Mouse (Mus musculus) CH12.LX (cell line): ENCODE measurements around the gene Plcb3. TPM values are rescaled to one million over a fixed set of nuclear protein-coding genes. Genes with fewer than 3 reads are reported as not detected.

ENCODE experiments used
- DNase-seq: peaks from one replicate; pipeline ENCODE4 v3.0.0-alpha.2; 2013; ENCODE audit errors: extremely low read depth
- H3K27ac ChIP-seq: 2 replicates; pipeline ENCODE4 v1.5.1; 2012; ENCODE audit warnings: low read depth, mild to moderate bottlenecking, control low read depth, moderate library complexity; ENCODE audit not compliant: insufficient read depth
- H3K27me3 ChIP-seq: replicated peaks from 2 replicates; pipeline ENCODE3; 2012; ENCODE audit warnings: inconsistent platforms
- H3K36me3 ChIP-seq, 2 experiments: replicated peaks in 1 of 2; 2 replicates each; pipeline versions ENCODE3 to v1.6.1; 2012; ENCODE audit warnings: inconsistent platforms in 1 of 2, low read length in 1 of 2, mild to moderate bottlenecking in 1 of 2, mixed read lengths in 1 of 2, moderate library complexity in 1 of 2; ENCODE audit not compliant: control insufficient read depth in 1 of 2, insufficient read depth in 1 of 2
- H3K4me1 ChIP-seq, 2 experiments: 2 replicates each; pipeline ENCODE4 v1.6.1; 2012; ENCODE audit warnings: inconsistent platforms in 1 of 2, moderate library complexity in 1 of 2; ENCODE audit not compliant: insufficient read depth in 2 of 2, control insufficient read depth in 1 of 2
- H3K4me2 ChIP-seq: 2 replicates; pipeline ENCODE4 v1.6.1; 2012; ENCODE audit warnings: low read depth, mild to moderate bottlenecking, control low read depth; ENCODE audit not compliant: poor library complexity, insufficient read depth, severe bottlenecking
- H3K4me3 ChIP-seq, 3 experiments: fragments of 150-350 bp in 1 of 3; sonication (generic) in 1 of 3; replicated peaks in 1 of 3; 2 replicates each; pipeline versions ENCODE3 to v1.5.1; 2011 to 2012; ENCODE audit warnings: low read depth in 2 of 3, low read length in 2 of 3, mild to moderate bottlenecking in 2 of 3, moderate library complexity in 2 of 3, control low read depth in 1 of 3, improper control_type of control experiment in 1 of 3, inconsistent platforms in 1 of 3, mixed read lengths in 1 of 3; ENCODE audit not compliant: poor library complexity in 1 of 3
- H3K79me2 ChIP-seq: replicated peaks from 2 replicates; pipeline ENCODE4 v1.6.1; 2012; ENCODE audit warnings: mild to moderate bottlenecking, moderate library complexity; ENCODE audit not compliant: control insufficient read depth, poor library complexity, insufficient read depth, severe bottlenecking; ENCODE audit errors: extremely low read depth
- H3K9ac ChIP-seq: 2 replicates; pipeline ENCODE4 v1.6.1; 2012; ENCODE audit warnings: low read depth, mild to moderate bottlenecking, control low read depth, moderate library complexity; ENCODE audit not compliant: insufficient read depth
- H3K9me3 ChIP-seq: replicated peaks from 2 replicates; pipeline ENCODE3; 2012; ENCODE audit warnings: low read length, inconsistent platforms, mixed read lengths
- BHLHE40 ChIP-seq: IDR thresholded peaks from 2 replicates; pipeline ENCODE4 v1.6.1; 2011; ENCODE audit warnings: mild to moderate bottlenecking, low read depth, low read length, improper control_type of control experiment
- CHD1 ChIP-seq: IDR thresholded peaks from 2 replicates; pipeline ENCODE4 v1.6.1; 2012; ENCODE audit warnings: low read depth, low read length, improper control_type of control experiment, inconsistent platforms
- CHD2 ChIP-seq: IDR thresholded peaks from 2 replicates; pipeline ENCODE4 v1.6.1; 2011; ENCODE audit warnings: low read length, improper control_type of control experiment
- CTCF ChIP-seq, 2 experiments: IDR thresholded peaks in 1 of 2; conservative IDR thresholded peaks in 1 of 2; 2 replicates each; pipeline ENCODE4 v1.5.1; 2011 to 2012; ENCODE audit warnings: low read depth in 2 of 2, low read length in 2 of 2, improper control_type of control experiment in 1 of 2, inconsistent platforms in 1 of 2, mild to moderate bottlenecking in 1 of 2, moderate library complexity in 1 of 2
- E2F4 ChIP-seq: IDR thresholded peaks from 2 replicates; pipeline ENCODE4 v1.6.1; 2011; ENCODE audit warnings: low read depth, low read length, improper control_type of control experiment; ENCODE audit not compliant: insufficient replicate concordance
- ELF1 ChIP-seq: IDR thresholded peaks from 2 replicates; pipeline ENCODE4 v1.6.1; 2014; ENCODE audit warnings: low read depth, mild to moderate bottlenecking, inconsistent platforms, low read length, improper control_type of control experiment
- EP300 ChIP-seq: IDR thresholded peaks from 2 replicates; pipeline ENCODE4 v1.6.1; 2011; ENCODE audit warnings: low read length, improper control_type of control experiment
- ETS1 ChIP-seq: conservative IDR thresholded peaks from 2 replicates; pipeline ENCODE4 v1.6.1; 2012; ENCODE audit warnings: low read depth, mild to moderate bottlenecking, inconsistent platforms, low read length, improper control_type of control experiment, moderate library complexity
- GABPA ChIP-seq: IDR thresholded peaks from 2 replicates; pipeline ENCODE4 v1.6.1; 2012; ENCODE audit warnings: low read depth, low read length, improper control_type of control experiment, inconsistent platforms; ENCODE audit not compliant: insufficient replicate concordance
- HCFC1 ChIP-seq: IDR thresholded peaks from 2 replicates; pipeline ENCODE4 v1.6.1; 2012; ENCODE audit warnings: low read depth, mild to moderate bottlenecking, inconsistent platforms, low read length, improper control_type of control experiment
- IRF4 ChIP-seq: IDR thresholded peaks from 2 replicates; pipeline ENCODE4 v1.6.1; 2014; ENCODE audit warnings: low read depth, mild to moderate bottlenecking, inconsistent platforms, low read length, improper control_type of control experiment
- JUN ChIP-seq: IDR thresholded peaks from 2 replicates; pipeline ENCODE4 v1.6.1; 2011; ENCODE audit warnings: low read depth, mild to moderate bottlenecking, low read length, improper control_type of control experiment, moderate library complexity; ENCODE audit not compliant: insufficient read depth
- JUND ChIP-seq: conservative IDR thresholded peaks from 2 replicates; pipeline ENCODE4 v1.6.1; 2011; ENCODE audit warnings: low read depth, low read length, improper control_type of control experiment
- KAT2A ChIP-seq: IDR thresholded peaks from 2 replicates; pipeline ENCODE4 v1.6.1; 2012; ENCODE audit warnings: low read length, improper control_type of control experiment, inconsistent platforms; ENCODE audit not compliant: insufficient replicate concordance
- MAFK ChIP-seq: IDR thresholded peaks from 2 replicates; pipeline ENCODE4 v1.6.1; 2011; ENCODE audit warnings: low read length, improper control_type of control experiment; ENCODE audit not compliant: insufficient replicate concordance
- MAX ChIP-seq: IDR thresholded peaks from 2 replicates; pipeline ENCODE4 v1.6.1; 2011; ENCODE audit warnings: low read length, improper control_type of control experiment
- MAZ ChIP-seq: IDR thresholded peaks from 2 replicates; pipeline ENCODE4 v1.6.1; 2012; ENCODE audit warnings: low read depth, mild to moderate bottlenecking, inconsistent platforms, low read length, improper control_type of control experiment, moderate library complexity
- MEF2A ChIP-seq: IDR thresholded peaks from 2 replicates; pipeline ENCODE4 v1.6.1; 2014; ENCODE audit warnings: low read depth, mild to moderate bottlenecking, inconsistent platforms, low read length, improper control_type of control experiment, borderline replicate concordance
- MYC ChIP-seq: IDR thresholded peaks from 2 replicates; pipeline ENCODE4 v1.6.1; 2011; ENCODE audit warnings: low read depth, mild to moderate bottlenecking, improper control_type of control experiment, low read length
- NELFE ChIP-seq: IDR thresholded peaks from 2 replicates; pipeline ENCODE4 v1.6.1; 2011; ENCODE audit warnings: low read depth, low read length, improper control_type of control experiment
- NRF1 ChIP-seq: IDR thresholded peaks from 2 replicates; pipeline ENCODE4 v1.6.1; 2014; ENCODE audit warnings: low read depth, mild to moderate bottlenecking, inconsistent platforms, low read length, improper control_type of control experiment, moderate library complexity
- PAX5 ChIP-seq: IDR thresholded peaks from 2 replicates; pipeline ENCODE4 v1.6.1; 2012; ENCODE audit warnings: low read length, inconsistent platforms, mixed read lengths
- POLR2A ChIP-seq: IDR thresholded peaks from 2 replicates; pipeline ENCODE4 v1.6.1; 2011; ENCODE audit warnings: low read depth, mild to moderate bottlenecking, improper control_type of control experiment, low read length
- POLR2AphosphoS2 ChIP-seq: IDR thresholded peaks from 2 replicates; pipeline ENCODE4 v1.6.1; 2011; ENCODE audit warnings: low read depth, low read length, improper control_type of control experiment
- RAD21 ChIP-seq: IDR thresholded peaks from 2 replicates; pipeline ENCODE4 v1.6.1; 2011; ENCODE audit warnings: low read depth, mild to moderate bottlenecking, low read length, improper control_type of control experiment, moderate library complexity
- RCOR1 ChIP-seq: conservative IDR thresholded peaks from 2 replicates; pipeline ENCODE4 v1.6.1; 2012; ENCODE audit warnings: low read depth, mild to moderate bottlenecking, inconsistent platforms, low read length, improper control_type of control experiment
- SIN3A ChIP-seq: IDR thresholded peaks from 2 replicates; pipeline ENCODE4 v1.6.1; 2012; ENCODE audit warnings: low read length, improper control_type of control experiment, inconsistent platforms
- SMC3 ChIP-seq: IDR thresholded peaks from 2 replicates; pipeline ENCODE4 v1.6.1; 2011; ENCODE audit warnings: low read depth, low read length, improper control_type of control experiment
- TBP ChIP-seq: conservative IDR thresholded peaks from 2 replicates; pipeline ENCODE4 v1.6.1; 2011; ENCODE audit warnings: low read depth, low read length, improper control_type of control experiment
- TCF12 ChIP-seq: IDR thresholded peaks from 2 replicates; pipeline ENCODE4 v1.6.1; 2014; ENCODE audit warnings: low read depth, mild to moderate bottlenecking, inconsistent platforms, low read length, improper control_type of control experiment
- UBTF ChIP-seq: IDR thresholded peaks from 2 replicates; pipeline ENCODE4 v1.6.1; 2012; ENCODE audit warnings: low read depth, mild to moderate bottlenecking, inconsistent platforms, low read length, improper control_type of control experiment, moderate library complexity
- USF1 ChIP-seq: IDR thresholded peaks from 2 replicates; pipeline ENCODE4 v1.6.1; 2014; ENCODE audit warnings: low read depth, mild to moderate bottlenecking, inconsistent platforms, low read length, improper control_type of control experiment
- USF2 ChIP-seq: conservative IDR thresholded peaks from 2 replicates; pipeline ENCODE4 v1.6.1; 2011; ENCODE audit warnings: low read depth, low read length, improper control_type of control experiment
- ZC3H11A ChIP-seq: IDR thresholded peaks from 2 replicates; pipeline ENCODE4 v1.6.1; 2012; ENCODE audit warnings: low read depth, mild to moderate bottlenecking, inconsistent platforms, low read length, improper control_type of control experiment
- ZKSCAN1 ChIP-seq: IDR thresholded peaks from 2 replicates; pipeline ENCODE4 v1.6.1; 2012; ENCODE audit warnings: low read depth, inconsistent platforms, low read length, improper control_type of control experiment, borderline replicate concordance
- ZMIZ1 ChIP-seq: IDR thresholded peaks from 2 replicates; pipeline ENCODE4 v1.6.1; 2012; ENCODE audit warnings: low read depth, mild to moderate bottlenecking, inconsistent platforms, low read length, improper control_type of control experiment
- ZNF384 ChIP-seq: IDR thresholded peaks from 2 replicates; pipeline ENCODE4 v1.6.1; 2012; ENCODE audit warnings: low read depth, low read length, improper control_type of control experiment, inconsistent platforms
- dilution Hi-C: fragments of 300-500 bp; cut with MboI; formaldehyde crosslinking; loops from 2 replicates; pipeline ENCODE4 v1.14.3; 2020; ENCODE audit warnings: low sequenced_read_pairs; ENCODE audit not compliant: extremely low pct_unique_long_range_greater_than_20kb, extremely low pct_ligation_motif_present
- in situ Hi-C: fragments of 300-500 bp; cut with MboI; formaldehyde crosslinking; loops from 3 replicates; pipeline ENCODE4 v1.14.3; 2019; ENCODE audit warnings: low sequenced_read_pairs, low pct_ligation_motif_present, low pct_unique_long_range_greater_than_20kb, mixed read lengths
- polyA plus RNA-seq: library from polyadenylated mRNA; unstranded; fragments of >175 nt; gene quantifications from 2 replicates; pipeline ENCODE4 v1.2.1, GENCODE M21; 2012; ENCODE audit warnings: low read depth; ENCODE audit not compliant: insufficient read length
- total RNA-seq, 2 experiments: library from RNA; depleted of rRNA; stranded (reverse); fragments of 300-350 nt in 1 of 2; fragments of >200 nt in 1 of 2; gene quantifications; 2 replicates each; pipeline ENCODE4 v1.2.3; 2012 to 2014

Plcb3 gene
- total and polyA plus RNA-seq, 3 experiments = 4.1 to 8.2 (median 7.5) TPM

GRCm38 (mm10) chr19:7017541-7018457, 41.5 kb upstream of the Plcb3 start:
- Histone ChIP-seq H3K9me3 (no peaks in the 10 kb centered on the region), H3K27ac (peak overlapping the region; percentile 86), H3K9ac (peak overlapping the region; percentile 65), H3K4me2 (peak overlapping the region; percentile 82), H3K36me3 (peaks cover 43 to 69% of the 10 kb centered on the region in 2 experiments), H3K4me3 (peak overlapping the region; percentile 69 to 84 (median 76)), H3K4me1 (peaks cover 13 to 27% of the 10 kb centered on the region in 2 experiments), H3K27me3 (no peaks in the 10 kb centered on the region), H3K79me2 (peaks cover 3% of the 10 kb centered on the region; the same call in 1 of the 2 replicates)
- dilution Hi-C loops = no loop called here
- DNase-seq = peak; percentile 93
- in situ Hi-C loops = no loop called here
- TF ChIP-seq GABPA (no peak), TBP (0 out of 2 replicates have a peak, but pooled peaks have one; percentile 32), NRF1 (no peak), SIN3A (peak; percentile 95; the same call in 1 of the 2 replicates), PAX5 (no peak), KAT2A (0 out of 2 replicates have a peak, but pooled peaks have one; percentile 40), IRF4 (peak; percentile 88), MAX (peak; percentile 47; the same call in 1 of the 2 replicates), ELF1 (peak; percentile 85), NELFE (0 out of 2 replicates have a peak, but pooled peaks have one; percentile 43), MEF2A (peak; percentile 68), JUND (no peak), SMC3 (no peak), POLR2A (peak; percentile 70), USF2 (no peak), MYC (peak; percentile 68; the same call in 1 of the 2 replicates), ZNF384 (no peak), CHD1 (peak; percentile 67; the same call in 1 of the 2 replicates), ZC3H11A (no peak), USF1 (no peak), CTCF (conservative IDR thresholded peaks at IDR 0.05 in 1 of 2, IDR thresholded peaks at IDR 0.05 in 1 of 2; ENCODE audit: low read depth in 2 of 2, low read length in 2 of 2) (no peak), CHD2 (peak; percentile 91), ZKSCAN1 (no peak), POLR2AphosphoS2 (no peak; the same call in 1 of the 2 replicates), EP300 (peak; percentile 83), UBTF (0 out of 2 replicates have a peak, but pooled peaks have one; percentile 49), RAD21 (no peak), MAFK (0 out of 2 replicates have a peak, but pooled peaks have one; percentile 23), JUN (peak; percentile 39; the same call in 1 of the 2 replicates), BHLHE40 (peak; percentile 57; the same call in 1 of the 2 replicates), HCFC1 (peak; percentile 70), ZMIZ1 (peak; percentile 76), RCOR1 (no peak; the same call in 1 of the 2 replicates), ETS1 (peak; percentile 81), TCF12 (peak; percentile 87; the same call in 1 of the 2 replicates), E2F4 (no peak), MAZ (peak; percentile 85)
